Mouse (Mus musculus) regulatory T cell (primary cell): ENCODE data around the gene Tyk2.

ENCODE experiments used
- in situ Hi-C: fragments of 300-600 bp; cut with MboI, MseI; formaldehyde crosslinking; loops from one replicate; pipeline ENCODE4 v1.15.1; 2025; ENCODE audit warnings: high pct_unique_total_duplicates

The Tyk2 gene

GRCm38 (mm10) chr9:21149654-21150419 lies 18.8 kb upstream of the Tyk2 start, which contains the start of gene Cdc37:
TSS of gene Cdc37 (minus strand) at chr9:21149982.
- in situ Hi-C loops: loop anchor here (5.0 kb wide), 1 partner anchor 118 kb away; the partner anchor contains the start of gene Icam5

GRCm38 (mm10) chr9:21149077-21149653 lies 18.1 kb upstream of the Tyk2 start:
- in situ Hi-C loops: loop anchor here (5.0 kb wide), 1 partner anchor 117 kb away; the partner anchor contains the start of gene Icam5

GRCm38 (mm10) chr9:21148427-21148826 lies 17.4 kb upstream of the Tyk2 start:
- in situ Hi-C loops: loop anchor here (5.0 kb wide), 1 partner anchor 116 kb away; the partner anchor contains the start of gene Icam5

DNA sequence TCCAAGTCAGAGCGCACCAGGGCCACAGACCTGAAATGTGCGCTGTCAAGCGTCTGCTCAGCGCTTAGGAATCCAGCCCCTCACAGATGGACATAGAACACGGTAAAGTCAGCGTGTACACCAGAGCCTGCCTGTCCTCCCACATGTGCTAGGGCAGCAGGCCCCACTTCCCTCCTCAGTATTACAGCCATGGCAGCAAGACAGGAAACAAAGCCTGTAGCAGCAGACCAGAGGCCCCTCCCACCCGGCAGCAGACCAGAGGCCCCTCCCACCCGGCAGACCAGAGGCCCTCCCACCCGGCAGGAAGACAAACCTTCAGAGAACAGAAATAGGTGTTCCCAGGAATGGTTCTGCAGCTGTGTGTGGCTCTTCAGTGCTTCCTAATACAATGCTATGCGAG lies 15.7 kb upstream of the Tyk2 start:
- in situ Hi-C loops: loop anchor here (5.0 kb wide), 1 partner anchor 114 kb away; the partner anchor contains the start of gene Icam5

- in situ Hi-C loops: loop anchor here (5.0 kb wide), 1 partner anchor 113 kb away; the partner anchor contains the start of gene Icam5
Observed at GRCm38 (mm10) chr9:21145431-21145830, 14.4 kb upstream of the Tyk2 start.

DNA sequence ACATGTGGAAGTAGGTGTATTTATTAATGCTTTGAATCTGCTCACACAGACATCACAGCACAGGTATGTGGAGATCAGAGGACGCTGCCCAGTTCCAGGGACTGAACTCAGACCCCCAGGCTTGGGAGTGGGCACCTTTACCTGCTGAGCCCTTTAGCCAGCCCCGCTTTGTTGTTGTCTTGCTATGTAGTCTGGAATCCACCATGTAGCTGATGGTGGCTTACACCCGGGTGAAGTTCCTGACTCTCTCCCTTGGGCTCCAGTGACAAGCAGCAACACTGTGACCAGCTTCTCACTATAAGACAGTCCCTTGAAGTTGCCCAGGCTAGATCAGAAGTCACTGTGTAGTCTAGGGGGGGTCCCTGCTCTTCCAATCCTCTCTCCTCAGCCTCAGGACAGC lies 13.3 kb upstream of the Tyk2 start:
- in situ Hi-C loops: no loop called here

DNA sequence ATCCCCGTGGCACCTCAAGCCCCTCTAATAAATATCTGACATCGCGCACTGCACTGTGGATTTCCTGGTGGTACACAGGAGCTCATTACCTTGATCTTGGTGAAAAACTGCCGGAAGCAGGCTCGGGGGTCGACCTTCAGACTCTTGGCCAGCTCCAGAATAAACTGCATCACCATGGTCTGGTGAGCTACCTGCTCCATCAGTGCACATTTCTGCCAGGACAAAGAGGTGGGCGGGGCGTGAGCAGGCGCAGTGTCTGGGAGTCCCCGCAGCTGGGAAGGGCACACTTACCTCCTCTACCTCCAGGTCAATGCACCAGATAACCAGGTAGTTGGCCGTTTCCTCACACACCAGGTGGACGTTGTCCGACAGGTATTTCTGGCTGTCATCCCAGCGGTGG lies 10.9 kb upstream of the Tyk2 start:
- in situ Hi-C loops: no loop called here

DNA sequence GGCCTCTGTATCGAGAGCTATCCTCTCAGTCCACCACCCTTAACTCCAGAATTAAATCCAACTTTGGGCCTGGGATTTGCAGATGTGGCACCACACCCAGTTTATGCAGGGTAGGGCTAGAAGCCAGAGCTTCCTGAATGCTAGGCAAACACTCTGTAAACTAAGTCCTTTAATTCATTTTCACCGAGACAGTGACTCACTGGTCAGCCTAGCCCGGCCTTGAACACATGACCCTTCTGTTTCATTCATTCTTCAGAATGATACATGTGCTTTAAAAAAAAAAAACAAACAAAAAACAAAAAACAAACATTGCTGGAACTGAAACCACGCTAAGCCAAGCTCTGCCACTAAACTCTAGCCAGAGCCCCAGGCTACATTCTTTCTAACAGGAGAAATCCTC lies 7.3 kb upstream of the Tyk2 start:
- in situ Hi-C loops: no loop called here

- in situ Hi-C loops: no loop called here
Observed at GRCm38 (mm10) chr9:21137229-21137628, 6.2 kb upstream of the Tyk2 start.

- in situ Hi-C loops: no loop called here
Observed at GRCm38 (mm10) chr9:21136401-21136800, 5.4 kb upstream of the Tyk2 start.

DNA sequence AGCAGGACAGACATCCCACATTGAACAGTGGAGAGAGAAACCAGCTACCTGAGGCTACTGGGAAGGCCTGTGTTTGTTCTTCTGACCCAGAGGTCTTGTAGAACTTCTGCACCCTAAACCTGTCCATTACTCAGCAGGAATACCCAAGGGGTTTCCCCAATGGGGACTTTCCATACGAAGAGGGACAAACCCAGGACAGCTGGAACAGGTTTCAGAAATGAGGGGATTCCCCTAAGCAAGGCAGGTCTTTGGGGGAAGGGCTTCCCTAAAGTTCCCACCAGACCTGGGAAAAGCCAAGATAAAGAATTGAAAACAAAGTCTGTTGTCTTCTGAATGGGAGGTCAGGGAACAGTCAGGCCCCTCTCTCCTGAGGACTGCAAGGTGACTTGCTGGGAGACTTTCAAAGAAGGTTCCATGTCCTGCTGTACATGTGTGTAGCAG lies 4.9 kb upstream of the Tyk2 start:
- in situ Hi-C loops: no loop called here

DNA sequence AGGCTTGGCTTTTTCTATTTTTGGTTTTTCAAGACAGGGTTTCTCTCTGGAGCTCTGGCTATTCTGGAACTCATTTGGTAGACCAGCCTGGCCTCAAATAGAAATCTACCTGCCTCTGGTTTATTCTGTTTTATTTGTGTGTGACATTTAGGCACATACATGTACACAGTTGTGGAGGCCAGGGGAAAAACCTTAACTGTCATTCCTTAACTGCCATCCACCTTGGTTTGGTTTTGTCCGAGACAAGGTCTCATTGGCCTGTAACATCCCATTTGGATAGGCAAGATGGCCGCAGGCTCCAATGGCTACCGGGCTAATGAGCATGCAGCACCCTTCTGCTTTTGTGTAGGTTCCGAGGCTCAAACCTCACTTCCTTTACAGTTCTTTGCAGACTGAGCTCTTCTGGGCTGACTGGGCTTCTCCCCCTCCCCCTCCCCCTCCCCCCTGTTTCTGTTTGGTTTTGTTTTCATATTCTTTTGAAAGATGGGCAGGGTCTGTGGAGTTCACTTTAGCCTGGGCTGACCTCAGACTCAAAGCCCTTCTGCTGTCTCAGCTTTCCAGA lies 4.4 kb upstream of the Tyk2 start:
- in situ Hi-C loops: no loop called here

GRCm38 (mm10) chr9:21134595-21135328 lies 3.7 kb upstream of the Tyk2 start:
- in situ Hi-C loops: no loop called here

DNA sequence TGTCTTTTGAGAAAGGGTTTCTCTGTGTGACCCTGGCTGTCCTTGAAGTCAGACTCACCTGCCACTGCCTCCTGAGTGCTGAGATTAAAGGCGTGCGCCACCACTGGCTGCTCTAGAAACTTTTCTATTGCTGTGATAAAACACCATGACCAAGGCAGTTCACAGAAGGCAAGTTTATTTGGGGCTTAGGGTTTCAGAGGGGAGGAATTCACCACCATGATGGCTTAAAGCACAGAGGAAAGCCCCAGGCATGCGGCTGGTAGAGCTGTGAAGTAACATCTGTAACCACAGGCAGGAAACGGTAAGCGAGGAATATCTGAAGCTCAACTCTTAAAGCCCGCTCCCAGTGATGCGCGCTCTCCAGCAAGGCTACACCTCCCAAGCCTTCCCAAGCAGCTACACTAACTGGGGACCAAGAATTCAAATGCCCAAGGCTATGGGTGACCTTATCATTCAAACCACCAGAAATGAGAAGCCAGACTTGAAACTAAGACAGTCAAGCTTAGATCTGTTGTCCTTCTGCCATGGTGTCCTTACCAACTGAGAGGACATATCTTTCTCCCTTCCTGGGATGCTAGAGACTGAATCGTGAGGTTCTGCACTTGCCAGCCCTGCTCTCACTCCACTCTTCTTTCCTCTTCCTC lies 2.1 kb upstream of the Tyk2 start:
- in situ Hi-C loops: no loop called here

- in situ Hi-C loops: no loop called here
Observed at GRCm38 (mm10) chr9:21132102-21132775, 1.2 kb upstream of the Tyk2 start.

- in situ Hi-C loops: loop anchor here (5.0 kb wide), 1 partner anchor 34 kb away; the partner anchor contains the start of genes Gm38431 and Raver1
Observed at GRCm38 (mm10) chr9:21126259-21126627, 4.8 kb downstream of the Tyk2 start.

DNA sequence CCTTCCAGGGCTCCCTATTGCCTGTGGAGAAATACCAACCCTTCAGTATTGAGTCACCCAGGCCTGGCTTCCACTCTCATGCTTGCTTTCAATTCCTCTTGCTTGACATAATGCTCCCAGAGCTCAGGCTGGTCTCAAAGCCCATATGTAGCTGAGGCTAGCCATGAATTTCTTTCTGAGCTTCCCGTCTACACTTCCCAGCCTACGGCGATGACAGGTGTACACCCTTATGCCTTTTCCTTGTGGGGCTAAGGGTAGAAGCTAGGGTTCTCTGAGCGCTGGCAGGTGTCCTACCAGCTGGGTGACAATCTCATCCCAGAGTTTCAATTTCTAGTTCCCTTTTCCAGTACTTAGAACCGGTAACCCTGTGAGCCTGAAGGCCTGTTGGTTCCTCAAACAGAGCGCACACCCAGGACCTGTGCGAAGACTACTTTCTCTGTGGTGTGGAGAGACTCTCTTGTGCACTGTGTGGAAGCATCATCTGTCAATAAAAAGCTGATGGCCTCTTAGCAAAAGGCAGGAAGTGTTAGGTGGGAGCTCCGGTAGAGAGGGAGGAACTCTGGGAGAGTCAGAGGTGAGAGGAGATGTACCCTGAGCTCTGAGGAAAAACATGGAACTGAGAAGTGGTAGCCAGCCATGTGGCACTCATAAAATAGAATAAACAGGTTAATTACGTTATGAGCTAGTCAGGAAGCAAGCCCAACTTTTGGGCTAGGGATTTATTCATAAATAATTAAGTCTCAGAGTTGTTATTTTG lies 5.4 kb downstream of the Tyk2 start:
- in situ Hi-C loops: loop anchor here (5.0 kb wide), 1 partner anchor 33 kb away; the partner anchor contains the start of genes Gm38431 and Raver1

GRCm38 (mm10) chr9:21124837-21125236 lies 6.2 kb downstream of the Tyk2 start:
- in situ Hi-C loops: loop anchor here (5.0 kb wide), 1 partner anchor 33 kb away; the partner anchor contains the start of genes Gm38431 and Raver1

DNA sequence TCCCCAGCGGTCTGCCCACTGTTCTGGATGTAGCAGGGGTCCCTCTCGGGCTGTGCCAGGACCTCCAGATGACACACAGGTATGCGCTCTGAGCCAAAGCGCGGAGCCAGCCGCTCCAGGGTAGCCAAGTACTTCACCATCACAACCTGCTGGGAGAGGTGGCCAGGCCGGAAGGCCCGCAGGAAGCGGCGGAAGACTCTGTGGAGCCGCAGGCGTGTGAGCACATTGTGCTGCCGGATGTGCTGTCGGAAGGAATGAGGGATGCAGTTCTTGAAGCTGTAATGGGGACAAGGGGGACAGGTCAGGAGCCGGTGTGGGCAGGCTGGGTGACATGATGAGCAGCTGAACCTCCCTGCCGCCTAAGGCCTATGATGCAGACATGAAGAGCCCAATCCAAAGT lies 9.6 kb downstream of the Tyk2 start:
- in situ Hi-C loops: no loop called here

GRCm38 (mm10) chr9:21117073-21117472 lies 14.0 kb downstream of the Tyk2 start:
- in situ Hi-C loops: no loop called here
